Mouse (Mus musculus): Measurements from ENCODE around the gene Spink4.

Gene Spink4

GRCm38 (mm10) chr4:40919785-40920184 is at the start of gene Spink4:
TSS of gene Spink4 (plus strand) at chr4:40920052.
- DNase-seq: no peak

GRCm38 (mm10) chr4:40870206-40870605 is 49.6 kb upstream of the Spink4 start:
- DNase-seq: no peak

- no peak for DNase-seq
These were observed 47.7 kb upstream of the Spink4 start for GRCm38 (mm10) chr4:40872129-40872528.

GRCm38 (mm10) chr4:40873320-40873719 is 46.5 kb upstream of the Spink4 start:
- DNase-seq: no peak

GRCm38 (mm10) chr4:40874151-40874600 is 45.7 kb upstream of the Spink4 start:
- DNase-seq: no peak

- no peak for DNase-seq
These were observed 44.9 kb upstream of the Spink4 start for GRCm38 (mm10) chr4:40874794-40875552.

GRCm38 (mm10) chr4:40875842-40876241 is 44.0 kb upstream of the Spink4 start:
- peak; percentile 85 for DNase-seq

GRCm38 (mm10) chr4:40876814-40877371 is 43.0 kb upstream of the Spink4 start:
- no peak for DNase-seq

- no peak for DNase-seq
These were observed 42.3 kb upstream of the Spink4 start for GRCm38 (mm10) chr4:40877528-40877927.

GRCm38 (mm10) chr4:40883200-40883599 is 36.7 kb upstream of the Spink4 start:
- DNase-seq: no peak

GRCm38 (mm10) chr4:40884282-40885165 is 35.3 kb upstream of the Spink4 start:
- peak; percentile 43 for DNase-seq

- DNase-seq: peak; percentile 56
These were observed 34.7 kb upstream of the Spink4 start for GRCm38 (mm10) chr4:40885166-40885525.

- DNase-seq: no peak
These were observed 34.0 kb upstream of the Spink4 start for GRCm38 (mm10) chr4:40885883-40886282.

- no peak for DNase-seq
These were observed 31.0 kb upstream of the Spink4 start for GRCm38 (mm10) chr4:40888839-40889238.

- no peak for DNase-seq
These were observed 30.6 kb upstream of the Spink4 start for GRCm38 (mm10) chr4:40889252-40889651.

GRCm38 (mm10) chr4:40889983-40890382 is 29.9 kb upstream of the Spink4 start:
- peak; percentile 42 for DNase-seq

GRCm38 (mm10) chr4:40891206-40891605 is 28.6 kb upstream of the Spink4 start:
- no peak for DNase-seq

- no peak for DNase-seq
These were observed 24.7 kb upstream of the Spink4 start for GRCm38 (mm10) chr4:40895118-40895517.

- DNase-seq: no peak
These were observed 24.2 kb upstream of the Spink4 start for GRCm38 (mm10) chr4:40895646-40896045.

GRCm38 (mm10) chr4:40898476-40899044 is 21.3 kb upstream of the Spink4 start:
- DNase-seq: no peak

GRCm38 (mm10) chr4:40899264-40899663 is 20.6 kb upstream of the Spink4 start:
- no peak for DNase-seq

GRCm38 (mm10) chr4:40900071-40900470 is 19.8 kb upstream of the Spink4 start:
- no peak for DNase-seq

GRCm38 (mm10) chr4:40900612-40901011 is 19.2 kb upstream of the Spink4 start:
- DNase-seq: no peak

Measured in right cerebral cortex, adult 18-20 months (tissue).